ENCODE assay signal across 8 mouse cellular contexts in the genomic region with DNA sequence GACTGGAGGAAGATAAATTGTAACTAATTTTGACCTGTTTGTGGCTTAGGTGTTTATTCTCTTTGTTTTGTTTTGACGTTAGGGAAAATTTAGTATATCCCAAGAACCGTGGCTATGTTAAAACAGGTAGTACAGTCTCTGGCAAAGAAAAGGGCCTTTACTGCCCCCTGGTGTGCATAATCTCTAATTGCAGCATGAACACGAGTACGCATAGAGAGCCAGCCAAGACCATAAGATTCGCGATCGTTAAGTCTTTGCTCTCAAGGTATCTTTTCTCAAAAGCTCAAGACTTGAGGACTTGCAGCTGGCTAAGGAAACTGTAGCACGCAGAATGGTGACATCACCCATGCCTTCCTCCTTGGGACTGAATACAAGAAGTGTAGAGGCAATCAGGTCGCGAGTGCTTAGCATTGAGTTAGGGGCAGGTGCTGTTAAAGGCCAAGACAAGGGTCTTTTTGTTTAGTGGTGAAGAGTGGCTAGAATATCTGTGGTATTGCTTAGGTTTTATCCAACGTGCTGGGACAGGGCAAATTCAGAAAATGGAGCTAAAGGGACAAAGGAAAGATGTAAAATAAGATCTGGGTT. TPM values are rescaled to one million over a fixed set of nuclear protein-coding genes. Genes with fewer than 3 reads are reported as not detected.
A peak's percentile ranks its signal among the peaks of the same experiment; 100 is the strongest.
DNase-seq lines count a peak whose midpoint lies in the region; ATAC-seq lines count a peak whose summit lies in the region.
"Had no signal": no experiment of that assay in that cellular context is flagged by ENCODE, and none has a peak within 500 bp of the region (broad histone marks: within the 10 kb centered on the region; RNA-seq: fewer than 3 reads in every experiment).

No protein-coding gene starts in this region.

- H3K9ac ChIP-seq in hindbrain, embryonic 16.5 days (ENCODE audit: low read depth, low read length) = no peak overlapping the region

- H3K27me3 ChIP-seq in hindbrain, embryonic 16.5 days (replicated peaks; ENCODE audit: control insufficient read depth, insufficient read depth, low read length) = no peaks in the 10 kb centered on the region

- ATAC-seq in hindbrain, embryonic 16.5 days = peak; percentile 80; the same call in 1 of the 2 replicates

- H3K9me3 ChIP-seq in hindbrain, embryonic 16.5 days (ENCODE audit: control insufficient read depth, low read length) = 0 out of 2 replicates have a peak, but pooled peaks cover 3% of the 10 kb centered on the region

- H3K4me2 ChIP-seq in hindbrain, embryonic 16.5 days (ENCODE audit: low read length) = no peak overlapping the region

- WGBS in hindbrain, embryonic 16.5 days = 35% methylated on average over 11 of the region's 11 CpGs

- H3K27ac ChIP-seq in hindbrain, embryonic 16.5 days (ENCODE audit: low read depth, low read length) = no peak overlapping the region

- no peak overlapping the region for H3K4me3 ChIP-seq in hindbrain, embryonic 16.5 days (ENCODE audit: low read length)
- H3K4me3 ChIP-seq: myocyte had no signal

- H3K36me3 ChIP-seq in hindbrain, embryonic 16.5 days (ENCODE audit: control insufficient read depth, insufficient read depth, low read length) = no peaks in the 10 kb centered on the region

- peak; percentile 63 for DNase-seq in T-cell, adult 2 months (ENCODE audit: low spot score)
- peak; percentile 42 for DNase-seq in cerebellum, adult 8-10 months
- DNase-seq in frontal cortex, adult 2 months (ENCODE audit: extremely low spot score in 1 of 2, low spot score in 1 of 2) = peak; percentile 63 to 90
- DNase-seq in layer of hippocampus, postnatal 14 days (ENCODE audit: low spot score in 2 of 2) = peak; percentile 64 to 78
- peak; percentile 77 for DNase-seq in lung, postnatal 10 days
- peak; percentile 67 for DNase-seq in right cerebral cortex, adult 18-20 months

- no peaks in the 10 kb centered on the region for H3K4me1 ChIP-seq in hindbrain, embryonic 16.5 days (ENCODE audit: control insufficient read depth, insufficient read depth, low read depth, low read length)

RNA-seq across cellular contexts. Expression of a gene that starts 35.8 kb away (rescaled TPM):
- polyA plus RNA-seq in frontal cortex, adult 2 months (2012; rRNA removed) = 404 and 494 TPM in 2 replicates
- polyA plus RNA-seq in hindbrain, embryonic 16.5 days (2015; fragmentation: Nextera tagmentation; extraction: Ambion mirVana) = 182 and 208 TPM in 2 replicates
- 100 to 1,000 TPM; 268 to 278 TPM for total RNA-seq in layer of hippocampus, postnatal 14 days (2021)
